Mouse (Mus musculus) embryonic facial prominence, embryonic 11.5 days (tissue): ENCODE measurements around the gene 6820408C15Rik. TPM values are rescaled to one million over a fixed set of nuclear protein-coding genes. Genes with fewer than 3 reads are reported as not detected.

Experiments
- ATAC-seq: fragments of 200-750 bp; cut with Nextera tagmentation; replicated peaks from 2 replicates; pipeline ENCODE4 v1.8.0; 2017; ENCODE audit warnings: low read depth; ENCODE audit not compliant: insufficient number of reproducible peaks, low FRiP score, low TSS enrichment
- DNase-seq: peaks from one replicate; pipeline ENCODE4 v3.0.0-alpha.2; 2015; ENCODE audit warnings: low spot score
- H3K27ac ChIP-seq: fragments of 300-500 bp; sonication (generic); replicated peaks from 2 replicates; pipeline ENCODE4 v1.5.1; 2014; ENCODE audit warnings: mild to moderate bottlenecking, low read depth, low read length, control low read depth
- H3K27me3 ChIP-seq: fragments of 300-500 bp; sonication (generic); 2 replicates; pipeline ENCODE4 v1.6.1; 2014; ENCODE audit warnings: mild to moderate bottlenecking, low read length, moderate library complexity, mixed read lengths; ENCODE audit not compliant: control insufficient read depth, insufficient read depth
- H3K36me3 ChIP-seq: fragments of 300-500 bp; sonication (generic); replicated peaks from 2 replicates; pipeline ENCODE4 v1.6.1; 2014; ENCODE audit warnings: low read depth, mild to moderate bottlenecking, low read length, moderate library complexity, mixed read lengths; ENCODE audit not compliant: control insufficient read depth, insufficient read depth
- H3K4me1 ChIP-seq: fragments of 300-500 bp; sonication (generic); 2 replicates; pipeline ENCODE4 v1.6.1; 2014; ENCODE audit warnings: low read length, mixed read lengths; ENCODE audit not compliant: control insufficient read depth, insufficient read depth
- H3K4me2 ChIP-seq: fragments of 300-500 bp; sonication (generic); 2 replicates; pipeline ENCODE4 v1.6.1; 2014; ENCODE audit warnings: low read depth, mild to moderate bottlenecking, control low read depth, low read length, moderate library complexity
- H3K4me3 ChIP-seq: fragments of 300-500 bp; sonication (generic); 2 replicates; pipeline ENCODE4 v1.5.1; 2014; ENCODE audit warnings: low read depth, low read length, control low read depth
- H3K9ac ChIP-seq: fragments of 300-500 bp; sonication (generic); replicated peaks from 2 replicates; pipeline ENCODE4 v1.6.1; 2014; ENCODE audit warnings: mild to moderate bottlenecking, control low read depth, low read length
- H3K9me3 ChIP-seq: fragments of 300-500 bp; sonication (generic); replicated peaks from 2 replicates; pipeline ENCODE4 v1.6.1; 2016; ENCODE audit warnings: mild to moderate bottlenecking, low read length, inconsistent platforms, mixed read lengths; ENCODE audit not compliant: control insufficient read depth
- WGBS: fragments of 180-500 bp; shearing (Covaris S2); extraction: QIAGEN DNeasy Blood & Tissue Kit; methylation state at CpG from one replicate; pipeline ENCODE4 v1.1.7; 2014; 5-methylcytosine and 5-hydroxymethylcytosine counted together
- polyA plus RNA-seq: library from polyadenylated mRNA; unstranded; fragments of >200 nt; fragmentation: Nextera tagmentation; extraction: Ambion mirVana; gene quantifications from 2 replicates; pipeline ENCODE4 v1.2.1, GENCODE M21; 2014

6820408C15Rik gene
- polyA plus RNA-seq, 1 experiment from 2014 or later: 0.24 TPM

GRCm38 (mm10) chr2:152384191-152384590 is 31.2 kb upstream of the 6820408C15Rik start:
- ATAC-seq (no peak), DNase-seq (no peak)
- no peaks in the 10 kb centered on the region for H3K9me3 ChIP-seq
- H3K9ac ChIP-seq: no peak overlapping the region
- no peak overlapping the region for H3K4me2 ChIP-seq
- H3K4me3 ChIP-seq: no peak overlapping the region
- no peak overlapping the region for H3K27ac ChIP-seq
- no peaks in the 10 kb centered on the region for H3K36me3 ChIP-seq
- WGBS: 90% methylated on average over 4 of the region's 4 CpGs
- no peaks in the 10 kb centered on the region for H3K27me3 ChIP-seq
- no peaks in the 10 kb centered on the region for H3K4me1 ChIP-seq

GRCm38 (mm10) chr2:152392786-152393185 is 22.6 kb upstream of the 6820408C15Rik start:
- Histone ChIP-seq H3K9me3 (no peaks in the 10 kb centered on the region), H3K4me3 (no peak overlapping the region), H3K4me2 (no peak overlapping the region), H3K9ac (no peak overlapping the region), H3K4me1 (no peaks in the 10 kb centered on the region), H3K36me3 (no peaks in the 10 kb centered on the region), H3K27me3 (no peaks in the 10 kb centered on the region), H3K27ac (no peak overlapping the region)
- DNase-seq: peak; percentile 76
- WGBS: 18% methylated on average over 3 of the region's 3 CpGs
- ATAC-seq: no peak

- Histone ChIP-seq H3K9ac (no peak overlapping the region), H3K27me3 (no peaks in the 10 kb centered on the region), H3K4me1 (no peaks in the 10 kb centered on the region), H3K4me3 (no peak overlapping the region), H3K27ac (no peak overlapping the region), H3K4me2 (no peak overlapping the region), H3K36me3 (no peaks in the 10 kb centered on the region), H3K9me3 (no peaks in the 10 kb centered on the region)
- no peak for DNase-seq
- ATAC-seq: no peak
- 54% methylated on average over 9 of the region's 9 CpGs for whole genome bisulfite sequencing
Observed at GRCm38 (mm10) chr2:152393225-152394017, 22.0 kb upstream of the 6820408C15Rik start.

GRCm38 (mm10) chr2:152395271-152395920 is 20.0 kb upstream of the 6820408C15Rik start:
- peak overlapping the region; percentile 83 for H3K4me2 ChIP-seq
- no peaks in the 10 kb centered on the region for H3K4me1 ChIP-seq
- H3K9me3 ChIP-seq: no peaks in the 10 kb centered on the region
- H3K27ac ChIP-seq: no peak overlapping the region
- H3K9ac ChIP-seq: peak overlapping the region; percentile 46
- no peaks in the 10 kb centered on the region for H3K36me3 ChIP-seq
- 18% methylated on average over 13 of the region's 13 CpGs for WGBS
- peak overlapping the region; percentile 95 for H3K4me3 ChIP-seq
- ATAC-seq (no peak), DNase-seq (no peak)
- no peaks in the 10 kb centered on the region for H3K27me3 ChIP-seq

- Histone ChIP-seq H3K27me3 (no peaks in the 10 kb centered on the region), H3K9me3 (no peaks in the 10 kb centered on the region), H3K4me2 (peak overlapping the region; percentile 83), H3K4me3 (peak overlapping the region; percentile 95), H3K9ac (peak overlapping the region; percentile 96), H3K27ac (peak overlapping the region; percentile 99), H3K4me1 (no peaks in the 10 kb centered on the region), H3K36me3 (no peaks in the 10 kb centered on the region)
- peak; percentile 40 for ATAC-seq
- WGBS: 1% methylated on average over 43 of the region's 46 CpGs
- DNase-seq: peak; percentile 98
Observed at GRCm38 (mm10) chr2:152396110-152397003, 19.0 kb upstream of the 6820408C15Rik start.

- Histone ChIP-seq H3K4me1 (no peaks in the 10 kb centered on the region), H3K27ac (peak overlapping the region; percentile 99), H3K9me3 (no peaks in the 10 kb centered on the region), H3K4me2 (peak overlapping the region; percentile 83), H3K27me3 (no peaks in the 10 kb centered on the region), H3K36me3 (no peaks in the 10 kb centered on the region), H3K4me3 (peak overlapping the region; percentile 95), H3K9ac (peak overlapping the region; percentile 96)
- ATAC-seq (no peak), DNase-seq (peak; percentile 75)
- WGBS: under 1% methylated on average over 61 of the region's 77 CpGs
Observed at GRCm38 (mm10) chr2:152397004-152397589, 18.3 kb upstream of the 6820408C15Rik start.

GRCm38 (mm10) chr2:152397680-152398435 is 17.5 kb upstream of the 6820408C15Rik start, which contains the start of gene Sox12:
TSS of gene Sox12 (minus strand) at chr2:152398063.
- H3K4me3 ChIP-seq: peak within 1 kb of the TSS; percentile 95
- no peaks in the 10 kb centered on the region for H3K4me1 ChIP-seq
- WGBS: under 1% methylated on average over 98 of the region's 104 CpGs
- H3K27me3 ChIP-seq: no peaks in the 10 kb centered on the region
- peak within 1 kb of the TSS; percentile 96 for H3K9ac ChIP-seq
- ATAC-seq: peak; percentile 68
- peak; percentile 98 for DNase-seq
- H3K36me3 ChIP-seq: no peaks in the 10 kb centered on the region
- no peaks in the 10 kb centered on the region for H3K9me3 ChIP-seq
- peak within 1 kb of the TSS; percentile 83 for H3K4me2 ChIP-seq
- H3K27ac ChIP-seq: peak within 1 kb of the TSS; percentile 99
